Mouse (Mus musculus): ENCODE measurements at regions not wholly inside any gene's neighbourhood (a gene's known extent, or its start where the extent isn't known, plus 50 kb on each side); places are given as distances from the start of the nearest gene placed in this dataset.

DNA sequence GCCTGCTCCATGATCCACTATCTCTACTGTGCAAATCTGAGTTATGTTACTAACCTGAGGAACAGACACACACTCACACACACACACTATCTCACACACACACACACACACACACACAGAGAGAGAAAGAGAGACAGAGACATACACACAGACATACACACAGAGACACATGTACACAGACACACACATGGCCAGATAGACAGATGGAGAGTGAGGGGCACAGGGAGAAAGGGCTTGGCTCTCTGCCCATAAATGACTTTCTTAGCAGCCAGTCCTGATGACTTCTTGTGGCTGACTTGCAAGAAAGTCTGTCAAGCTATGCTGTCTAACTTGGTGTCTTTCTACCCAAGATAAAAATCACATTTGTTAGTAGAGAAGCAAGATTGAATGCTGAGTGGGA lies 63.7 kb upstream of the Kirrel3 start:
- no peak for DNase-seq (ENCODE audit: low read depth, low spot score)

- DNase-seq (ENCODE audit: low read depth, low spot score), result no peak
Observed at GRCm38 (mm10) chr9:34423062-34423461, 62.6 kb upstream of the Kirrel3 start.

GRCm38 (mm10) chr9:34426589-34426988 lies 59.1 kb upstream of the Kirrel3 start:
- no peak for DNase-seq (ENCODE audit: low read depth, low spot score)

GRCm38 (mm10) chr9:34427711-34428110 lies 58.0 kb upstream of the Kirrel3 start:
- no peak for DNase-seq (ENCODE audit: low read depth, low spot score)

Data from R1 (cell line).